Mouse (Mus musculus): ENCODE results near the gene Bms1.

DNA sequence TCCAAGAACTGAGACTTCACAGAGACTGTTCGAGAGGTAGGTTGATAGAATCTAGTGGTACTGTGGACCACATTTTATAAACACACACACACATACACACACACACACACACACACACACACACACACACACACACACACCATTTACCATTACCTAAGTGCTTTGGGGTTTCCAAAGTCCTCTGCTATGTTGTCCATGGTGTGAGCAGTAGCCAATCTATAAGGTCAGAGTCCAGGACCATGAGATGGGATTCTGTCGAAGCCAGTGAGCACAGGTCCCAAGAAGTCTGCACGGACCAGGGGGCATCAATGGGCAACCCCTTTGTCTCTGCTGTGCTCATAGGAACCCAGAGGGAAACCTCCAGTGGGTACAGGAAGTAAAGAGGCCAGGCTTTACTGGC lies 44.2 kb downstream of the Bms1 start:
- TF ChIP-seq POLR2A (IDR thresholded peaks at IDR 0.05; ENCODE audit: borderline replicate concordance, extremely low read depth, low read depth, low read length) (no peak), CTCF (IDR thresholded peaks at IDR 0.05; ENCODE audit: insufficient read depth, low read length) (no peak)

All from lung, adult 2 months (tissue).